Mouse (Mus musculus): ENCODE results near the gene D630045J12Rik.

GRCm38 (mm10) chr6:38242295-38242830, 11.4 kb downstream of the D630045J12Rik start:
- no peak for TF ChIP-seq EP300 (IDR thresholded peaks at IDR 0.05; ENCODE audit: low read depth)
- no peak for TF ChIP-seq CTCF (IDR thresholded peaks at IDR 0.05; ENCODE audit: low read depth)
